Mouse (Mus musculus): ENCODE measurements at regions not wholly inside any gene's neighbourhood (a gene's known extent, or its start where the extent isn't known, plus 50 kb on each side); places are given as distances from the start of the nearest gene placed in this dataset.

DNA sequence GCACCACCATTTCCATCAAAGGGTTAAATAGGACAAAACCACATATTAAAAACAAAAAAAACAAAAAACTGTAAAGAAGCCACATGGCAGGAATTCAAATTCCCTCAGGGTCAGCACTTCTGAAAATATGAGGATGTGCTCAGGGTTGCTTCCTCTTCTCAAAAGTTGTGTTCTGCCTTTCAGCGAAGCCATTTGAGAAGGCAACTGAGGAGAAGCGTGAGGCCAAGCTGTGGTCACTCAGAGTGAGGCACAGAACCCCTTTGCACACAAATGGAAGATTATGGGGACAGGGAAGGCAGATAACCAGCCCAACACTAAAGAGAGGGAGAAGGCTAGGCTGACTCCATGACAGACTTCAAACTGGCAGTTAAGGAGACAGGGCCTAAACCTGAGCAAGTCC lies 142.8 kb upstream of the Jade1 start:
- no peak overlapping the region for H3K27ac ChIP-seq (ENCODE audit: low read length)
- 72% methylated on average over 2 of the region's 2 CpGs for WGBS
- no peak overlapping the region for H3K9ac ChIP-seq (ENCODE audit: low read length)
- no peak overlapping the region for H3K4me2 ChIP-seq (ENCODE audit: low read depth, low read length)
- no peak overlapping the region for H3K4me3 ChIP-seq (replicated peaks; ENCODE audit: low read length)
- no peak for ATAC-seq (ENCODE audit: insufficient read depth, low FRiP score)
- no peaks in the 10 kb centered on the region for H3K9me3 ChIP-seq (replicated peaks; ENCODE audit: control insufficient read depth, low read length)
- peaks cover 6% of the 10 kb centered on the region; the same call in 1 of the 2 replicates for H3K4me1 ChIP-seq (ENCODE audit: control insufficient read depth, insufficient read depth, low read length)
- H3K36me3 ChIP-seq (ENCODE audit: control insufficient read depth, insufficient read depth, low read length), result no peaks in the 10 kb centered on the region
- no peaks in the 10 kb centered on the region for H3K27me3 ChIP-seq (ENCODE audit: control insufficient read depth, insufficient read depth, low read length)

GRCm38 (mm10) chr3:41408821-41409737 lies 146.5 kb upstream of the Jade1 start:
- peaks cover 6% of the 10 kb centered on the region; the same call in 1 of the 2 replicates for H3K4me1 ChIP-seq (ENCODE audit: control insufficient read depth, insufficient read depth, low read length)
- WGBS, result 7% methylated on average over 15 of the region's 15 CpGs
- peak; percentile 82; the same call in 1 of the 2 replicates for ATAC-seq (ENCODE audit: insufficient read depth, low FRiP score)
- peak overlapping the region; percentile 25; the same call in 1 of the 2 replicates for H3K27ac ChIP-seq (ENCODE audit: low read length)
- H3K27me3 ChIP-seq (ENCODE audit: control insufficient read depth, insufficient read depth, low read length), result no peaks in the 10 kb centered on the region
- H3K9ac ChIP-seq (ENCODE audit: low read length), result peak overlapping the region; percentile 57
- H3K4me2 ChIP-seq (ENCODE audit: low read depth, low read length), result peak overlapping the region; percentile 73
- no peaks in the 10 kb centered on the region for H3K9me3 ChIP-seq (replicated peaks; ENCODE audit: control insufficient read depth, low read length)
- peak overlapping the region; percentile 38 for H3K4me3 ChIP-seq (replicated peaks; ENCODE audit: low read length)
- no peaks in the 10 kb centered on the region for H3K36me3 ChIP-seq (ENCODE audit: control insufficient read depth, insufficient read depth, low read length)

GRCm38 (mm10) chr3:41408423-41408820 lies 147.1 kb upstream of the Jade1 start:
- H3K4me3 ChIP-seq (replicated peaks; ENCODE audit: low read length), result peak overlapping the region; percentile 38
- peak overlapping the region; percentile 57 for H3K9ac ChIP-seq (ENCODE audit: low read length)
- peaks cover 6% of the 10 kb centered on the region; the same call in 1 of the 2 replicates for H3K4me1 ChIP-seq (ENCODE audit: control insufficient read depth, insufficient read depth, low read length)
- WGBS, result 6% methylated on average over 14 of the region's 14 CpGs
- peak overlapping the region; percentile 73 for H3K4me2 ChIP-seq (ENCODE audit: low read depth, low read length)
- peak overlapping the region; percentile 25; the same call in 1 of the 2 replicates for H3K27ac ChIP-seq (ENCODE audit: low read length)
- peak; percentile 89 for ATAC-seq (ENCODE audit: insufficient read depth, low FRiP score)
- no peaks in the 10 kb centered on the region for H3K36me3 ChIP-seq (ENCODE audit: control insufficient read depth, insufficient read depth, low read length)
- H3K27me3 ChIP-seq (ENCODE audit: control insufficient read depth, insufficient read depth, low read length), result no peaks in the 10 kb centered on the region
- H3K9me3 ChIP-seq (replicated peaks; ENCODE audit: control insufficient read depth, low read length), result no peaks in the 10 kb centered on the region

GRCm38 (mm10) chr3:41407988-41408387 lies 147.5 kb upstream of the Jade1 start:
- Histone ChIP-seq H3K9me3 (replicated peaks; ENCODE audit: control insufficient read depth, low read length) (no peaks in the 10 kb centered on the region), H3K4me3 (replicated peaks; ENCODE audit: low read length) (no peak overlapping the region; the same call in 1 of the 2 replicates), H3K27me3 (ENCODE audit: control insufficient read depth, insufficient read depth, low read length) (no peaks in the 10 kb centered on the region), H3K4me1 (ENCODE audit: control insufficient read depth, insufficient read depth, low read length) (peaks cover 6% of the 10 kb centered on the region; the same call in 1 of the 2 replicates), H3K36me3 (ENCODE audit: control insufficient read depth, insufficient read depth, low read length) (no peaks in the 10 kb centered on the region), H3K9ac (ENCODE audit: low read length) (no peak overlapping the region), H3K27ac (ENCODE audit: low read length) (no peak overlapping the region), H3K4me2 (ENCODE audit: low read depth, low read length) (peak overlapping the region; percentile 73)
- WGBS, result 81% methylated on average over 9 of the region's 9 CpGs
- ATAC-seq (ENCODE audit: insufficient read depth, low FRiP score), result no peak

DNA sequence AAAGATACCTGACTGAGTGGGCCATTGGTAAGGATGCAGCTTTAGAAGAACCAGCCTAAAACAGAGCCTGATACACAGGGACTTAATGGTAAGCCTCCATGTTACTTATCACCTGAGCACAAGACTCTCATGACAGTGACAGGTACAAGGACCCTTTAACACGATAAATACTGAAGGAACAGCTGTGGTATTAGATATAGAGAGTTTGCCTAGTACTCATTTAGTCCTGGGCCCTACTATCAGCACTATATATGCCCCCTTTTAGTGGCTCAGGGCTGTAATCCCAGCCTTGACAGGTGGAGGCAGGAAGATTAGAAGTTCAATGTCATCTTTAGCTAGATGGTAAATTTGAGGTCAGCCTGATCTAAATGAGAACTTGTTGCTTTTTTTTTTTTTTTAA lies 148.0 kb upstream of the Jade1 start:
- no peak overlapping the region for H3K4me3 ChIP-seq (replicated peaks; ENCODE audit: low read length)
- peaks cover 6% of the 10 kb centered on the region; the same call in 1 of the 2 replicates for H3K4me1 ChIP-seq (ENCODE audit: control insufficient read depth, insufficient read depth, low read length)
- H3K9me3 ChIP-seq (replicated peaks; ENCODE audit: control insufficient read depth, low read length), result no peaks in the 10 kb centered on the region
- no peaks in the 10 kb centered on the region for H3K36me3 ChIP-seq (ENCODE audit: control insufficient read depth, insufficient read depth, low read length)
- no peak overlapping the region for H3K27ac ChIP-seq (ENCODE audit: low read length)
- no peak overlapping the region for H3K4me2 ChIP-seq (ENCODE audit: low read depth, low read length)
- WGBS, result 89% methylated on average over 1 of the region's 1 CpGs
- ATAC-seq (ENCODE audit: insufficient read depth, low FRiP score), result no peak
- H3K9ac ChIP-seq (ENCODE audit: low read length), result no peak overlapping the region
- no peaks in the 10 kb centered on the region for H3K27me3 ChIP-seq (ENCODE audit: control insufficient read depth, insufficient read depth, low read length)

DNA sequence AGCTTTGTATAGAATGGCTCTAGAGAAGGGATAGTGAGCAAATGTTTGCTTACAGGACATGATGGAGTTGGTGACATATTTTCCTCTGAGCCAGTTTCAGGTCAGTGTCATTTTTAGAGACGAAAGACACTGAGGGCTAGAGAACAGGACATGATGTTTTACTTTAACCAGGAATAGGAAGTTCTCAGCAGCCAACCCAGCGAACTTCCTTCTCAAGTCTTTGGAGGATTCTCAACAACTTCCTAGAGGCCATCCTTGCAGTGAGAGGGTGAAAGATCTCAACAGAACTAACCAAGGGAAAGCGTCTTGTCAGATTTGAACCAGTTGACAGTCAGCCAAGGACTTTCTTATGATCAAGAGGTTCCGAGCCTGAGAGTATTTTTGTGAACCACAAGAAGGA lies 153.7 kb upstream of the Jade1 start:
- Histone ChIP-seq H3K27ac (ENCODE audit: low read length) (no peak overlapping the region), H3K36me3 (ENCODE audit: control insufficient read depth, insufficient read depth, low read length) (no peaks in the 10 kb centered on the region), H3K27me3 (ENCODE audit: control insufficient read depth, insufficient read depth, low read length) (no peaks in the 10 kb centered on the region), H3K4me1 (ENCODE audit: control insufficient read depth, insufficient read depth, low read length) (no peaks in the 10 kb centered on the region), H3K4me3 (replicated peaks; ENCODE audit: low read length) (no peak overlapping the region), H3K9me3 (replicated peaks; ENCODE audit: control insufficient read depth, low read length) (no peaks in the 10 kb centered on the region), H3K4me2 (ENCODE audit: low read depth, low read length) (no peak overlapping the region), H3K9ac (ENCODE audit: low read length) (no peak overlapping the region)
- ATAC-seq (ENCODE audit: insufficient read depth, low FRiP score), result no peak
- WGBS, result 84% methylated on average over 4 of the region's 4 CpGs

DNA sequence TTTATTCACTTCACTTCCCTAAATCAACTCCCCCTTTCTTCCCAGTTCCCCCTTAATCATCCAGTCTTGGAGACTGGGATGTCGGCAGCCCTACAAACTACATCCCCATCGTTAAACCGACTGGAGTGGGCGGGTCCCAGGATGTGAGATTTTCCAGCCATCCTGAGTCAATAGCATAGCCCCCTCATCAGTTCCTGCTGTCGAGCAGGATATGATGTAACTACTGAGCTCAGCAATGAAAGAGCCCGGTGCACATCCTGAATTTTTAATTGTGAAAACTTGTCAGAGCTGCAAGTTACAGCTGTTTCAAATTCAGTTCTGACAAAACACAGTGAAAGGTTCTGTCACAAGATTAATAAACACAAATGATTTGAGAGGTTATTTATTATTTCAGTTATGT lies 165.7 kb upstream of the Jade1 start:
- no peaks in the 10 kb centered on the region for H3K27me3 ChIP-seq (ENCODE audit: control insufficient read depth, insufficient read depth, low read length)
- no peak for ATAC-seq (ENCODE audit: insufficient read depth, low FRiP score)
- no peaks in the 10 kb centered on the region for H3K36me3 ChIP-seq (ENCODE audit: control insufficient read depth, insufficient read depth, low read length)
- H3K9ac ChIP-seq (ENCODE audit: low read length), result no peak overlapping the region
- no peak overlapping the region for H3K27ac ChIP-seq (ENCODE audit: low read length)
- 0 out of 2 replicates have a peak, but pooled peaks cover 4% of the 10 kb centered on the region for H3K4me1 ChIP-seq (ENCODE audit: control insufficient read depth, insufficient read depth, low read length)
- no peak overlapping the region for H3K4me3 ChIP-seq (replicated peaks; ENCODE audit: low read length)
- H3K9me3 ChIP-seq (replicated peaks; ENCODE audit: control insufficient read depth, low read length), result no peaks in the 10 kb centered on the region
- H3K4me2 ChIP-seq (ENCODE audit: low read depth, low read length), result no peak overlapping the region
- WGBS, result 26% methylated on average over 6 of the region's 6 CpGs

DNA sequence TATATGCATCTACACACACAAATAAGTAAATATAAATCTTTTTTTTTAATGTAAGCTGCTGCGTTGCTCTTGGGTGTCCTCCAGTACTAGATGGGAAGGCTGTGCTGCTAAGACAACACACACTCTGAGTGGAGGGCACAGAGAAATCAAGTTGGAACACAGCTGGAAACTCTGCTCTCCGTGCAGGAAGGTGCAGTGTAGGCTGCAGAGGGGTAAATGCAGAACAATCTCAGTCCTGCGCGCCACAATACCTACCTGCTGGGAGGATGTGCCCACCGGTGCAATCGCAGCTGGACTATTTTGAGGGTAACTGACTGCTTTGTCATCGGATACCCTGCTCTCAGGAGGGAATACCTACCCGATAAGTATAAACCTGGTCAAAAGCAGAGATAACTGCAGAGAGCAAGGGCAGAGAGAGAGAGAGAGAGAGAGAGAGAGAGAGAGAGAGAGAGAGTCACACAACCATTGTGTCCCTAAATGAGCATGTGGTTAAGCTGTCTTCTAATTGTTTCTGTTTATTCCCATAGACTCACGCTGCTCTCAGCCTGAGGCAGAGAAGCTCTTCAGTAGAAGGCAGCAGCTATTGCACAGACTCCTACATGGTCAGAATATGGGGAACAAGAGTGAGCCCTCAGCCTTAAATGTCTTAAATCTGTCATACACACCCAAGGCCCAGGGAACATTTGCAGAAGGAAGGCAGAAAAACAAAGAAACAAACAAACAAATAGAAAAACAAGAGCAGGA lies 167.9 kb upstream of the Jade1 start:
- Histone ChIP-seq H3K9ac (ENCODE audit: low read length) (no peak overlapping the region), H3K36me3 (ENCODE audit: control insufficient read depth, insufficient read depth, low read length) (no peaks in the 10 kb centered on the region), H3K4me3 (replicated peaks; ENCODE audit: low read length) (no peak overlapping the region), H3K4me1 (ENCODE audit: control insufficient read depth, insufficient read depth, low read length) (0 out of 2 replicates have a peak, but pooled peaks cover 4% of the 10 kb centered on the region), H3K9me3 (replicated peaks; ENCODE audit: control insufficient read depth, low read length) (no peaks in the 10 kb centered on the region), H3K27ac (ENCODE audit: low read length) (no peak overlapping the region), H3K4me2 (ENCODE audit: low read depth, low read length) (no peak overlapping the region), H3K27me3 (ENCODE audit: control insufficient read depth, insufficient read depth, low read length) (no peaks in the 10 kb centered on the region)
- no peak for ATAC-seq (ENCODE audit: insufficient read depth, low FRiP score)
- 77% methylated on average over 9 of the region's 9 CpGs for WGBS

GRCm38 (mm10) chr3:41386299-41386698 lies 169.2 kb upstream of the Jade1 start:
- H3K9ac ChIP-seq (ENCODE audit: low read length), result no peak overlapping the region
- no peak overlapping the region for H3K4me3 ChIP-seq (replicated peaks; ENCODE audit: low read length)
- no peaks in the 10 kb centered on the region for H3K36me3 ChIP-seq (ENCODE audit: control insufficient read depth, insufficient read depth, low read length)
- no peak for ATAC-seq (ENCODE audit: insufficient read depth, low FRiP score)
- no peak overlapping the region for H3K4me2 ChIP-seq (ENCODE audit: low read depth, low read length)
- no peaks in the 10 kb centered on the region for H3K9me3 ChIP-seq (replicated peaks; ENCODE audit: control insufficient read depth, low read length)
- 0 out of 2 replicates have a peak, but pooled peaks cover 4% of the 10 kb centered on the region for H3K4me1 ChIP-seq (ENCODE audit: control insufficient read depth, insufficient read depth, low read length)
- H3K27ac ChIP-seq (ENCODE audit: low read length), result no peak overlapping the region
- no peaks in the 10 kb centered on the region for H3K27me3 ChIP-seq (ENCODE audit: control insufficient read depth, insufficient read depth, low read length)
- WGBS, result 56% methylated on average over 5 of the region's 5 CpGs
